Mouse (Mus musculus): ENCODE measurements around the gene Fbxw18. TPM values are rescaled to one million over a fixed set of nuclear protein-coding genes. Genes with fewer than 3 reads are reported as not detected.
"Not testable (repeated sequence)": the region's sequence is repeated elsewhere in the genome, so short reads cannot be mapped to it uniquely, and the experiment has no call there.

Fbxw18 gene
- not detected for total RNA-seq (2021)
- long read RNA-seq, experiment 1 = 0 reads
- long read RNA-seq, experiment 2 = 0 reads

DNA sequence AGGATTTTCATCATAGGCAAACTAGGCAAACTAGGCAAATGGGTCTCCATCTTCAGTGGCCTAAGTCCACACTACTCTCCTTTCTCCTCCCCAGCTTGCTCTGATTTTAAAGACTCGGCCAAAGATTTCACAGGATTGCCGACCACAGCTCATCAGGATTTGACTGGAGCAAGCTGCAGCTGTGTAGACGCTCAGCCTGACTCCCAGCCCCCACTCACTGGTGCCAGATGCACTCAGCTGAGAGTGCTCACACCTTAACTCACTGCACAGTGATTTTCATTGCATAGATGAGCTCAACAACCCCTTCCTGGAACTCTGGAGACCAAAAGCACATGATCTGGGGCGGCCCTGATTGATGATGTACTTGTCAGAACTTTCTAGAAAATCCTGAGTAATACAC, at the start of gene Fbxw18:
Gene Fbxw18, minus strand, starts transcription at position 101 of the 400 bp plus-strand sequence.
- H3K27ac ChIP-seq; DNase-seq; intact Hi-C loops (cut with DNase I); H3K4me3 ChIP-seq: not testable (repeated sequence)

DNA sequence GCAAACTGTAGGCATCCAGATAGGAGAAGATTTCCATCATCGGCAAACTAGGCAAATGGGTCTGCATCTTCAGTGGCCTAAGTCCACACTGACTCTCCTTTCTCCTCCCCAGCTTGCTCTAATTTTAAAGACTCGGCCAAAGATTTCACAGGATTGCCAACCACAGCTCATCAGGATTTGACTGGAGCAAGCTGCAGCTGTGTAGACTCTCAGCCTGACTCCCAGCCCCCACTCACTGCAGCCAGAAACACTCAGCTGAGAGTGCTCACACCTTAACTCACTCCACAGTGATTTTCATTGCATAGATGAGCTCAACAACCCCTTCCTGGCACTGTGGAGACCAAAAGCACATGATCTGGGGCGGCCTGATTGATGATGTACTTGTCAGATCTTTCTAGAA, 43.5 kb upstream of the Fbxw18 start, which contains the start of gene Fbxw26:
Gene Fbxw26, minus strand, starts transcription at position 101 of the 400 bp plus-strand sequence.
- H3K27ac ChIP-seq; intact Hi-C loops (cut with DNase I); H3K4me3 ChIP-seq; DNase-seq: not testable (repeated sequence)

DNA sequence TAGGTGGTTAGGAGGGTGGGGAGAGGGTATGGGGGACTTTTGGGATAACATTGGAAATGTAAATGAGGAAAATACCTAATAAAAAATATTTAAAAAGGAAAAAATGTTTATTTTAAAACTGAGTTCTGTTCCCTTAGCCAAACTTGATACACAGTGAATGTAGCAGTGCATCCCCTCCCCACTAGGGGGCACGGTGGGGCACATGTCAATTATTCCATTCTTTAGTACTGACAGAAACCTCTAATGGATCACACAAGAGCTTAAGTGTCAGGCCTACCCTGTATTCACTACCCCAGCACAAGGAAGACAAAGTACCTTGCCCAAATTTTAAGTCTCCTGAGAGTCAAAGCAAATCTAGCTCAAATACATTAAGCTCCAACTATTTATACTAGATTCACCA, 17.2 kb downstream of the Fbxw18 start:
- Histone ChIP-seq H3K4me3 (no peak overlapping the region), H3K27ac (no peak overlapping the region)
- TF ChIP-seq CTCF (IDR thresholded peaks at IDR 0.05) = peak; percentile 65
- peak; percentile 40 for DNase-seq
- intact Hi-C loops (cut with DNase I) = no loop called here

DNA sequence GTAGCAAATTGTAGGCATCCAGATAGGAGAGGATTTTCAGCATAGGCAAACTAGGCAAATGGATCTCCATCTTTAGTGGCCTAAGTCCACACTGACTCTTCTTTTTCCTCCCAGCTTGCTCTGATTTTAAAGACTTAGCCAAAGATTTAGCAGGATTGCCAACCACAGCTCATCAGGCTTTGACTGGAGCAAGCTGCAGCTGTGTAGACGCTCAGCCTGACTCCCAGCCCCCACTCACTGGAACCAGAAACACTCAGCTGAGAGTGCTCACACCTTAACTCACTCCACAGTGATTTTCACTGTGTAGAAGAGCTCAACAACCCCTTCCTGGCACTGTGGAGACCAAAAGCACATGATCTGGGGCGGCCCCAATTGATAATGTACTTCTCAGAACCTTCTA, 37.9 kb downstream of the Fbxw18 start, which contains the start of gene Fbxw25:
Gene Fbxw25, minus strand, starts transcription at position 101 of the 400 bp plus-strand sequence.
- H3K27ac ChIP-seq; intact Hi-C loops (cut with DNase I); H3K4me3 ChIP-seq; DNase-seq: not testable (repeated sequence)

Other genes starting within 250 kb of the Fbxw18 start
- not detected for gene Fbxw19, start 206.8 kb downstream of the Fbxw18 start, total RNA-seq (2021)
- gene Fbxw15, start 134.4 kb downstream of the Fbxw18 start, total RNA-seq (2021) = not detected
- not detected for gene Fbxw24, start 76.6 kb downstream of the Fbxw18 start, total RNA-seq (2021)
- not detected for gene Fbxw25, start 38.0 kb downstream of the Fbxw18 start, total RNA-seq (2021)
- gene Fbxw26, start 43.4 kb upstream of the Fbxw18 start, total RNA-seq (2021) = not detected
- not detected for gene Fbxw27, start 88.0 kb upstream of the Fbxw18 start, total RNA-seq (2021)
- not detected for gene Spink8, start 109.6 kb upstream of the Fbxw18 start, total RNA-seq (2021)
- gene Nme6, start 130.0 kb upstream of the Fbxw18 start, total RNA-seq (2021) = 10 to 100 TPM; 27.4 to 33.1 TPM
- not detected for gene Camp, start 146.9 kb upstream of the Fbxw18 start, total RNA-seq (2021)
- 1 to 10 TPM; 4.3 to 5.0 TPM for gene Cdc25a, start 172.9 kb upstream of the Fbxw18 start, total RNA-seq (2021)
- gene Map4, start 228.8 kb upstream of the Fbxw18 start, total RNA-seq (2021) = 100 to 1,000 TPM; 484 to 501 TPM